Mouse (Mus musculus): Measurements from ENCODE around the gene Kctd3. TPM values are rescaled to one million over a fixed set of nuclear protein-coding genes. Genes with fewer than 3 reads are reported as not detected.

The Kctd3 gene
- polyA plus RNA-seq, 1 experiment from 2014 or later, result 32.6 TPM

DNA sequence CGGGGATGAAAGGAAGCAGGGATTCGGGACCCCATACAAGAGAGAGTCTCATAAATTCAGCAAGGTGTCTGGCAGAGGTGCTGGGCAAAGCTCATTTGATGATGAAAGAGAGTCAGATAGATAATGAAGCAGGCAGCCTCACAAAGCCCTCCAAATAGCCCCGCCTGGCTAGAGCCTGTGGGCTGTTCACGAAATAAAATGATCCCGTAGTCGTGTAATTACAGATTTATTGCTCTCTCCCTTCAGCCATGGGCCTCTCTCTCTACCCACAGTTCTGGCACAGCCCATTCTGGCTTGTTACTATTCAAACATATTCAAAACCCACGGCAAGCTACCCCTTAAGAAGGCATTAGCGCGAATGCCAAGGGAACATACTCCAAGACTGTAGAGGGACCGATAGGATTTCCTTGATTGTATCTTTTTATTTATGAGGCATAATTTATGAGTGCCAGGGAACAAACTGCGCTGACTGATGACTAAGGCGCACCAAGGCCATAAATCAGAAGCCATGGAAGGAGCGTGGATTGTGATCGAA, 70.3 kb downstream of the Kctd3 start:
- no peaks in the 10 kb centered on the region for H3K27me3 ChIP-seq (ENCODE audit: low read depth, poor library complexity, severe bottlenecking)
- H3K27ac ChIP-seq, result no peak overlapping the region
- no peaks in the 10 kb centered on the region for H3K36me3 ChIP-seq
- DNase-seq (ENCODE audit: low spot score), result no peak
- 70% methylated on average over 14 of the region's 14 CpGs for WGBS
- peaks cover 7% of the 10 kb centered on the region; the same call in 1 of the 2 replicates for H3K4me1 ChIP-seq
- no peaks in the 10 kb centered on the region for H3K9me3 ChIP-seq (replicated peaks)
- H3K4me3 ChIP-seq, result no peak overlapping the region
